Mouse (Mus musculus) CH12.LX (cell line): Measurements from ENCODE around the gene Med23.

Source experiments
- CHD1 ChIP-seq: IDR thresholded peaks from 2 replicates; pipeline ENCODE4 v1.6.1; 2012; ENCODE audit warnings: low read depth, low read length, improper control_type of control experiment, inconsistent platforms
- CTCF ChIP-seq, 2 experiments: IDR thresholded peaks in 1 of 2; conservative IDR thresholded peaks in 1 of 2; 2 replicates each; pipeline ENCODE4 v1.5.1; 2011 to 2012; ENCODE audit warnings: low read depth in 2 of 2, low read length in 2 of 2, improper control_type of control experiment in 1 of 2, inconsistent platforms in 1 of 2, mild to moderate bottlenecking in 1 of 2, moderate library complexity in 1 of 2
- MAZ ChIP-seq: IDR thresholded peaks from 2 replicates; pipeline ENCODE4 v1.6.1; 2012; ENCODE audit warnings: low read depth, mild to moderate bottlenecking, inconsistent platforms, low read length, improper control_type of control experiment, moderate library complexity
- MEF2A ChIP-seq: IDR thresholded peaks from 2 replicates; pipeline ENCODE4 v1.6.1; 2014; ENCODE audit warnings: low read depth, mild to moderate bottlenecking, inconsistent platforms, low read length, improper control_type of control experiment, borderline replicate concordance
- POLR2A ChIP-seq: IDR thresholded peaks from 2 replicates; pipeline ENCODE4 v1.6.1; 2011; ENCODE audit warnings: low read depth, mild to moderate bottlenecking, improper control_type of control experiment, low read length
- TBP ChIP-seq: conservative IDR thresholded peaks from 2 replicates; pipeline ENCODE4 v1.6.1; 2011; ENCODE audit warnings: low read depth, low read length, improper control_type of control experiment
- USF2 ChIP-seq: conservative IDR thresholded peaks from 2 replicates; pipeline ENCODE4 v1.6.1; 2011; ENCODE audit warnings: low read depth, low read length, improper control_type of control experiment

- TF ChIP-seq TBP (no peak), CHD1 (no peak), USF2 (no peak), MEF2A (no peak), POLR2A (no peak), CTCF (conservative IDR thresholded peaks at IDR 0.05 in 1 of 2, IDR thresholded peaks at IDR 0.05 in 1 of 2; ENCODE audit: low read depth in 2 of 2, low read length in 2 of 2) (no peak), MAZ (no peak)
These were observed 89.5 kb downstream of the Med23 start for GRCm38 (mm10) chr10:24959043-24959916.
